Mouse (Mus musculus) R1 (cell line): Measurements from ENCODE around the gene Adcy9.

Source experiments
- DNase-seq: peaks from one replicate; pipeline ENCODE4 v3.0.0-alpha.2; 2018; ENCODE audit warnings: low read depth, low spot score

Adcy9 gene

DNA sequence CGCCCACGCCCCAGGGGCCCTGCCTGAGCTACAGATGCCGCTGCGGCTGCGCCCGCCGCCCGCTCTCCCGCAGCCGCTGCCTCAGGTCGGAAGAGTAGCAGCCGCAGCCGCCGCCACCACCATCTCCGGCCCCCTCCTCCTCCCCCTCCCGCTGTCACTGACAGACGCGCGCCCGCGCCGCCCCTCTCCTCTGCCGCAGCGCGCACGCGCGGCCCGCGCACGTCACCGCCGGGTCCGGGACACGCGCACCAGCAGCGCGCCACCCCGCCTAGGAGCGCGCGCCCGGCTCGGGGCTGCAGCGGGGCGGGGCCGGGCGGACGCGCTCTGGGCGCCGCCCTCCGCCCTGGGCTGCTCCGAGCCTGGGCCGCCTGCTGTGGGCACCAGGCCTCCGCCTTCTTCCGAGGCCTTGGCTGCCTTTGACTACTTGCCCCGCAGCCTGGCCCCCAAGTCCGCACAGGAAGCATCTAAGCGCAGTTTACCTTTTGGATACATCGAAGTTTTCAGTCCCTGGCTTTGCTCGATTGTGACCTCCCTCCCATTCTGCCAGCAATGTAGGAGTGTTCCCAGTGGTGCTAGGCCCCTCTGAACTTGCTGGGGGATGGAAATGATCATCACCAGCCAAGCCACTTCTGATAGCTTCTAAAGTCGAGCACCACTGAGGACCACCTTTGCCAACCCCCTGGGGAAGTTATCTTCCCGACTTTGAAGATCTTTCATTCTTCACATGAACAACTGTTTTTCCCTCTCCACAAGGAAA lies at the start of gene Adcy9:
Gene Adcy9, minus strand, starts transcription at position 201 of the 757 bp plus-strand sequence.
- DNase-seq, result peak; percentile 88

DNA sequence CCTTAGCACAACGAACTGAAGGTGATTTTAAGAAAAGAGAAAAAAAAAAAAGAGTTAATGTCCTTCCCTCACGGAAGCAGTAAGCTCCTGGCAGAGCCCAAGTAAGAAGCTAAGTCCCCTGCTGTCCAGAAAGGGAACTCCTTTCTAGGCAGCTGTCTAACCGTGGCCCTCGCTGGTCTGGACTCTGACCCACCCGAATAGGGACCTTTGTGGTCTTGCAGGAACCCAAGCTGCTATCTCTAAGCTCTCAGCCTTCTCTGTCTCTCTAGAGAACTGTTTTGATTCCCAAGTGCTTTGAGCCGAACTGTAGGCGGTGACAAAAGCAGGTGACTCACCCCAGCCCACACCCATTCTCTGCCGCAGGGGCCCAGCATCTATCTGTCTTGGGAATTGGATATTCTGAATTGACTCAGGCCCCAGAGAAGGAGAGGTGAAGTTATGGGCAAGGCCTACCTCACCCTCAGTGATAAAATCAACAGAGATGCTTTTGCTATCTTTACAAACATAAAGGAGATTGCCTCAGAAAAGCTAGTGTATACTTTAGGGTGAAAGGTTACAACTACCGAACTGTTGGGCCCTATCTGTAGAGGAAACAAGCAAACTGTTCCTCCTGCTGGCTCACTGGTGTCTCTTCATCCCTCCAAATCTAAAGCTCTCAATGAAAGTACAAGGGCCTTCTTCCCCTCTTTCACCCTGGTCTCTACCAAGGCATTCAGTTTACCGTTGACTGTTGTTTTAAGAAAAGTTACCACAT lies 49.5 kb upstream of the Adcy9 start:
- DNase-seq, result peak; percentile 35

DNA sequence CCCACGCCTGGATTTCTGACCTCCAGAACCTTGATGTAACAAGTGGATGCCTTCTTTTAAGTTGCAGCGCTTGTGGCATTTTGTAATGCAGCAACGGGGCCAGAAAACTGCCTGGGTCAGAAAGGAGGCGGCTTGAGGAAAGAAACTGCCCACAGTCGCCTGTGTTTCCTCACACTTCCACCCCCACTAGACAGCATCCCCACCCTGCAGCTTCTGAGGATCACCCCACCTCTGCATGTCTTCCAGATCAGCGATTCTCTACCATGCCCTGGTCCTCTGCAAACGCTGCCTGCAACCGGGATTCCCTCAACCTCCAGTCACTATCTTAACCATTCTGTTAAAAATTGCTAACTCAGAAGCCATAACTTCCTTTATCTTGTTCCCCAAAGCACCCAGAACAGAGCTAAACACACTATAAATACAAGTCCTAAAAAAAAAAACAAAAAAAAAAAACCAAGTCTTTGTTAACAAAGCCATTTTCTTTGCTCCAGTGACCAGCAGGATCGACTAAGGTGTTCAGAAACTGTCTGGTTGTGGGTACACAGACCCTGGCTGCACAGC lies 44.3 kb upstream of the Adcy9 start:
- DNase-seq, result no peak

DNA sequence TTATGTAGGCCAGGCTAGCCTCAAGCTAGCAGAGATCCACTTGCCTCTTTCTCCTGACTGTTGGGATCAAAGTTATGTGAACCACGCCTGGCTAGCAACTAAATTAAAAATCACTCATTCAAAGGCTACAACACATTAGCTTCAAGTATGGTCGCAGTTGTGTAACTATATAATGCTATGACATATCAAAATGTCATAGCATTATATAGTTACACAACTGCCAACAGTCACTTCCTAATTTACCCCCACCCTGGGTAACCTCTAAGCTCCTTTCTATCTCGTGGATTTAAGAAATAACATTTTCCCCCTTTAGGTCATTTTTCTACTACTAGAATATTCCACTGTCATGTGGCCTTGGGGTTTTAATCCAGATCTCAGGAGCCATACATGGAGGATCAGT lies 37.6 kb upstream of the Adcy9 start:
- DNase-seq, result no peak

DNA sequence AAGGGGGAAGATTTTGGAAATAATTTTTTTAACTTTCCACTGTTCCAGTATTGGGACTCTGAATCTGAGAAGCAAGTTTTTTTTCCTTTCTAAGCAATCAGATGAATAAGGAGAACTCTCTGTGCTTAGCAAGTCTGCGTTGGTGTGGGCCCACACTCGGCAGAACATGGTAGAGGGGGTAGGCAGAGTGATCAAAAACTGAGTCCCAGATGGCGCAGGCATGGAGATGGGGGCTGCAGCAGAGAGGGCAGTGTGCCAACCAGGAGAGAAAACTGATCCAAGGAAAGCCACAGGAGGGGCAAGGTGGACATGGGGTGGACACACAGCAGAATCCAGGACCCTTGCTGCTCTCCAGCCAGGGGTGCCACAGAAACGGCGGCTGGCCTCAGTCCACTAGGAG lies 36.1 kb upstream of the Adcy9 start:
- DNase-seq, result no peak

DNA sequence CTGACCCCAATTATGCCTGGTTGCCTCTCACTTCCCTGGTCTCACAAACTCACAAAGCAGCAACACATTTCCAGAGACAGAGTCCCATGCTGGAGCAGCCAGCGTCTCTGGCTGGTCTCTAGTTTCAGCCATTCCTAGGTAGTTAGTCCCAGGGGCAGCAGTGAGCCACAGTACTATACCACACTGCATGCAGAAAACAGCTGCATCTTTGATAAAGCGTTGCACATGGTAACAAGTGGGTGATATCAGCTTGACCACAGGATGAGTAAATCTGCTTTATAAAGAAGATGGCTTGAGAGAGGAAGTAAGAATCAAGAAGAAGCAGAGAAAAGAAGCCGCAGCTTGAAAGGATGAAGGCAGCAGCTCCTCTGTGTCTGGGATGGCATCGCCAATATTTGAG lies 35.4 kb upstream of the Adcy9 start:
- DNase-seq, result no peak

DNA sequence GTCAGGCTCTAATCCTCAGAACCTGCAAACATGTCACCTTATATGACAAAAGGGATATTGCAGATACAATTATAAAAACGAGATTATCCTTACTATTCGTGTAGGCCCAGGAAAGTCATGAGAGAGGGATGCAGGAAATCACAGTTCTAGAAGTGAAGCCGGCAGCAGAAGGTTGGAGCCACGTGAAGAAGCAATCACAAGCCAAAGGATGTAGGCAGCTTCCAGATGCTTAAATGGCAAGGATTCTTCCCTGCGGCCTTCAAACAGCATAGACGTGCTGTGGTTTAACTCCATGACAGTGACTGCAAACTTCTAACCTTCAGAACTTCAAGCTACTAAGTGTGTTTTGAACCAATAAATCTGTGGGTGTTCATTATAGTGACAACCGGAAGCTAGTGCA lies 34.3 kb upstream of the Adcy9 start:
- DNase-seq, result no peak

DNA sequence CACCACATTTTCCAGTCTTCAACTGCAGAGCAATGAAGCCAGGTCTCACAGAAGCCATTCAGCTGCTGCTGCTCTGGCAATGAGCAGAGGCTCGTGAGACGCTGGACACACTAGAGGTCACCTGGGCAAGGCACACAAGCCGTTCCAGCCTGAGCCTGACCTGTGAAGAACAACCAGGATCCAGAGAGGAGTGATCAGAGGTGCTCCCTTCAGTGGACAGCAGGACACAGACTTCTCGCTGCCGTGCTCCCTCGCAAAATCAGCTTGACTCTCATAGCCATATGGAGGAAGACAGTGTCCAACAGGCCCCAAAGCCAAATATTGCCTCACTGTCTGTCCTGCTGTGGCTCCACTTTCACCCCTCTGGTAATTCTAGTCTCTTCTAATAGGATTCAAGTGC lies 29.1 kb upstream of the Adcy9 start:
- no peak for DNase-seq

DNA sequence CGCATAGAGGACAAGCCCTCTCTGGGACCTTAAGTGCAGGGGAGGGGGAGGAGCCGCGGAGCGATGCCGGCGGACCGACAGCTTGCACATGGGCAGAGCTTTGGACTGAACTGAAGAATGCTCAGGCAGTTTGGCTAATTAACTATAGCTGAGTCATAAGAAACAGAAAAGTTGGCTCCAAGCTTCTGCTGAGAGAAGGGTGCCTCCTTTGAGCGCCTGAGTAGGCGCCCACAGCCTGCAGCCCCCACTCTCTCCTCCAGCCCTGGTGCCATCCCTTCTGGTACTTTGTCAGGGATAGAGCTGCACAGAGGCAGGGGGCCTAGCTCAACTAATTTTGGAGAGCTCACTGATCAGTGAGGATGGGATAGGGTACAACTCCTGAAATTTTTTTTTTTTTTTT lies 27.9 kb upstream of the Adcy9 start:
- peak; percentile 27 for DNase-seq

DNA sequence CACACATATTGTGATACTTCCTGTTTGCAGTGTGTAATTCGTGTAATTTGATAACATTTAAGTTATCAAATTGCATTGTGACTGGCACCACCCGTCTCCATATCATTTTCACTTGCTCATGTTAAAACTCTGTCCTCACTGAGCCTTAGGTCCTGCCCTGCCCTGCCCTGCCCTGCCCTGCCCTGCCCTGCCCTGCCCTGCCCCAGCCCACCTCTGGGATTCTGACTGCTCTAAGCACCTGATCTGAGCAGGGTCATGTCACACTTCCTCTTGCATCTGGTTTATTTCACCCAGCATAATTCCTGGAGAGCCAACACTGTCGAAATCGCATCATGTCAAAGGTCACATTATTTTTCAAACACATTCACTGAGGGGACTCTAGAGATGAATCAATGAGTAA lies 26.1 kb upstream of the Adcy9 start:
- DNase-seq, result no peak

DNA sequence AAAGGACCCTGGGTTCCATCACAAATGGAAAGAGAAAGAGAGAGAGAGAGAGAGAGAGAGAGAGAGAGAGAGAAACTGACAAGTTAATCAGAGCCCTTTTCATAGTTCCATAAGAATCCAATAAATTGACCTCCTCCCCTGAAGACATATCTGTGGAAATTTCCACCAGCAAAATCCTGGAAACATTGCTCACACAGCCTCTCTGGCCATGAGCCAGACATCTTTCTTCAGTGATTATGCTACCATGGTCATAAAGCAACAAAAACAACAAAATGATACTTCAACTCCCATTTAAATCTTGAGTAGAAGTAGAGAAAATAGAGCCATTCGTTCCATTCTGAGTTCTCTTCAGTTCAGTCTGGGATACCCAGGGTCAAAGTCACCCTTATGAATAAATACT lies 24.1 kb upstream of the Adcy9 start:
- DNase-seq, result no peak

DNA sequence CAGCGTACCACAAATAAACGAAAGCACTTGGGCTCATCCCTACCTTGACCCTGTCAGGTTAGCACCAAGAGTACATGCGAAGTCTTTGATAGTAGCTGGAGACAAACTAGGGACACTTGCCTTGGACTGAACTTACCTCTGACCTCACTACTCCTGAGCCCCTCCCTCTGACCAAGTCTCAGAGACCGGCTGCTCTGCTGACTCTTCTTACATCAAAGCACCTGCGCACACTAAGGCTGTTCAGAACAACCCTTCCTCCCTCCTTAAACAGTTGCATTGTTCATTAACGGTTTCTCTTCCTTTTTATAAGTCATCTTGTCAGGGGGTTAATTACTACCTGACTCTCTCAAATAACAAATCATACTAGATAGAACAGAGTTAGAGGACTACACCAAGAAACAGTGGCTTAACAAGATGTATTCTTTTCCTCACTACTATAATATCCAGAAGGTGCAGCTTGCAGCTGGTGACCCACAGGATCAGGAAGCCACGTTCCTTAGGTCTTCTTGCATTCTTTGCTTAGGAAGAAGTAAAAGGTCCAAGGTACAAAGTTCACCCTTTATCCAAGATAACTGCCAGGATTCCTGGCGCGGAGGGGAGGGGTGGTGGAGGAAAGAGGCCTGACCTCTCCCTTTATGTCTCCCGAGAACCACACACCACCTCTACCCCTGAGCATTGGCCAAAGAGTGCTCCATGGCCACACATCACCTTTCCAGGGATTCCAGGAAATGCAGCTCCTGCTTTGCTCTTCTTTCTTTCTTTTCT lies 19.2 kb upstream of the Adcy9 start:
- no peak for DNase-seq

DNA sequence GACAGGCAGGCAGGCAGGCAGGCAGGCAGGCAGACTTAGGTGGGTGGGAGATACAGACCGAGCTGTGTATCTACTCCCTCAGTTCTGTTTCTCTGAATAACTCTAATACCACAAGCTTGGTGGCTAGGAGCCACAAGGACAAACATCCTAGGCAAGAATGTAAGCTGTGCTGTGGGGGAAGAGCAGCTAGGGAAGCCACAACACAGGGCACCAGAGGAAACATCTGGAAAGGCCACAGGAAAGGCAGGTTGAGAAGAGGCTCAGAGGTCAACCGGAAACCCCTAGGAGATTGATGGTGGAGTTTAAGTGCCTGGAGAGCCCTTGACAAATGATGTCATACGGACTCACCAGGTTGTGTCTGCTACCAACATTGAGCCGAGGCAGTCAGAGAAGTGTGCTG lies 16.4 kb upstream of the Adcy9 start:
- DNase-seq, result no peak

DNA sequence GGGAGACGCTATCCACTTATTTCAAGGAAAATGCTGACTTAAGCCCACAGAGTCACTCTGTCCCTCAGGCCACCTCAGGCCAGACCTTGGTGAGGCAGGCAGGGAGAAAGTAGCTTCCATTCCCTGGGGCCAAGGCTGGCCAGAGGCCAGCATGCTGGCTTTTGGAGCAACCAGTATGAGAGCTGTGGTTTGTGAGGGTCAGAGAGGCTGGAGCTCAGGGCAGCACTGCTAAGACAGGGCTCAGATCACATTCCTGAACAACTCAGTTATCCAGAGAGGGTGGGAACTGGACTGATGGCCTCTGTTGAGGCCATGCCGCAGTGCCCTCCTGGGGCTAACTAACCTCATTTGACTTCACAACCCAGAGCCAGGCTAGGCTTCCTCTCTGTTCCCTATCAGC lies 15.1 kb upstream of the Adcy9 start:
- DNase-seq, result no peak

DNA sequence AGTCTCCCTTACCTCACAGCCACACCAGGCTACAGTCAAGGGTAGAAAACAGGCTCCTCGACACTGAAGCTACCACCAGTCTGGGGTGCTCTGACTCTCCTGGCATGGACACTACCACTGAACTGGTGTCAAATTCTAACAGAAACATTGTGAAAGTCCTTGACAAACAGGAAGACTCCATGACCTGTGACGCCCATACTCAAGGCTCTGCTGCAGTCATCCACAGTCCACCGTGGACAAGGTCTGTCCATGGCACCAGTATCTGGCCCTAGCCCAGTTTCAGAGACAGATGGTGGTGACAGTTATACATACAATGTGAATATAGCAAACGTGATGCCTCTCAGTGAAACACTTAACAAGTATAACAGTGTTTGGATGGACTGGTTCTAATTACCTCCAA lies 11.5 kb upstream of the Adcy9 start:
- DNase-seq, result no peak

DNA sequence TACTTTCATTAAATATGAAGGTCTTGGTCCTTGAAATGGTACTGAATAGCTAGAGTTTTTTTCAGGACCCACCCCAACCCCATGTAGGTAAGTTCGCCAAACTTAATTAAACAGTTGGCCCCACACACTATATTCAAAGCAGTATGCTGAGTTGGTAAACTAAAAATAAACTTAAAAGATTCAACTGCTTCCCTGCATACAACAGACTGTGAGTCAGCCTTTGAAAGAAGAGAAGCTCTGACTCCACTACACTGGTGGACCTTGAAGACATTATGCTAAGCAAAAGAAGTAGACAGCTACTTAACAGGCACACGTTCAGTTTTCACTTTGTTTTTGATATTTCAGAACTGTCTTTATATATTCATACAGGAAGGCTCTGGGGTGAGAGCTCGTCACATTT lies 10.7 kb upstream of the Adcy9 start:
- DNase-seq, result no peak

DNA sequence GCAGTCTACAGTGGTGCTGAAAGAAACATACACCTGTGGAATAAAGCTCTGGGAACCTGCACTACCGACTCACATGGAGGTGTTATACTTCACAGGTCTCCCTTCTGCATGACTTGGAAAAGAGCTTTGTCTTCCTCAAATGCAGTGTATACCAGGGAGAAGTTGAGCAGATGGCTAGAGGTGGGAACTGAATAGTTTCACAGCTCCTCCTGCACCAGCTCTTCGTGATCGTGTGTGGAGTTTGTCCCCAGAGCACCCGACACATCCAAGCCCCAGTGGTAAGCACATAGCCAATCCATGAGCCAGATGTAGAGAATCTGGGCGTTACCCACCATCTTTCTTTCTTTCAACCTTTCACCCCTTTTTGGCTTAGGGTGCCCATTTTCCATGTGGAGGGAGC lies 9.9 kb upstream of the Adcy9 start:
- no peak for DNase-seq

DNA sequence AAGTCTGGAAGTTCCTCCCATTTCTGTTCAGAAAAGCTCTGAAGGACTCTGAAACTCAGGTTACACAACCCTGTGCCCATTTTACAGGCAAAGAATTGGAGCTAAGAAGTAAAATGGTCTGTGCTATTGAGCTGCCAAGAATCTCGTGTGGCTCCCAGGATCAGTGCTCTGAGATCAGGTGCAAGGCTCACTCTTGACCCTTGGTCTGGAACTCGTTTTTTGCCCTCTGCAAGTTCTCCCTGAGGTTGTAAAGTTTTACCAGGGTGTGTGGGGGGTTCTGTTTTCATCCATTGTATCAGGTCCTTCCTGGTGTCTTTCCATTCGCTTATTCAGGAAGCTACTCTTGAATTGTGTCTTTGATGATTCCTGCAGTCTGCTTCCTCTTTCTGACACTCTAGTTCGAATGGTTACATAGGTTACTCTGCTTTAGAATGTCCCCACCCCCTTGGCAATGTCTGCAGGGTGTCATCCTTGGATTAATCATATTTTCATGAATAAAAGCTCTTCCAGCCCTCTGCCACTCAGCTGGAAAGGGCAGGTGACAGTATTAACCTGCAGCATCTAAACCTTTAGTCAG lies 5.4 kb upstream of the Adcy9 start:
- no peak for DNase-seq

DNA sequence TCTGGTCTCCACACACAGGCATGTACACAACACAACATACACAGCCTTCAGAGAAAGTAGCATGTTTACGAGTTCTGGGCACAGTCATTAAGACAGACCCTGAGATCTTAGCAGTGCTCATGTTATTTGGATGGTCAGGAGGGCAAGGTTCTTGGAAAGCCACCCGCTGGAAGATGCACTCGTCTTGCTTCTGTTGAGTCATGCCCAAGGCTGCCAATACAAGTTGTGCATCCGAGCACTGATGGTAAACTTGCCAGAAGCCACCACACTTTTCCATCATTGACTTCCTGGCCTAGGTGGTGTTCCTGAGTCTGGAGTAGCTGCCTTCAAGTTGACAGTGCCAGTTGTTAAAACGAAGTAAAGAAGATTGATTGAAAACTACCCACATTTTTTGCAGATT lies 3.3 kb upstream of the Adcy9 start:
- no peak for DNase-seq

DNA sequence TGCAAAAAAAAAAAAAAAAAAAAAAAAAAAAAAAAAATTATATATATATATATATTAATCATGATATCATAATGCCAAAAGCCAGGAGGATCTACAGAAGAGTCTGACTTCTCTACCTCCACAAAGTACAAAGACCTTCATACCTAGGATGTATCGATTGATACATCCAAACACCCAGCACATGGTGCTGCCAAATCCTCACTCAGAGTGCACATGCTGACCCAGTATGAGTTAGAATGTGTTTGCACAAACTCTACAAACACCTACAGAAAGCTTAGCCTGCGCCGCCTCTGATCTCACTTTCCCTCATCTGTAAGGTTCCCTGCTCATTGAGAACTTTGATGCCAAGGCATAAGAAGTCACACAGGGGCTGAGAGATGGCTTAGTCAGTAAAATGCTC lies 2.7 kb upstream of the Adcy9 start:
- no peak for DNase-seq

DNA sequence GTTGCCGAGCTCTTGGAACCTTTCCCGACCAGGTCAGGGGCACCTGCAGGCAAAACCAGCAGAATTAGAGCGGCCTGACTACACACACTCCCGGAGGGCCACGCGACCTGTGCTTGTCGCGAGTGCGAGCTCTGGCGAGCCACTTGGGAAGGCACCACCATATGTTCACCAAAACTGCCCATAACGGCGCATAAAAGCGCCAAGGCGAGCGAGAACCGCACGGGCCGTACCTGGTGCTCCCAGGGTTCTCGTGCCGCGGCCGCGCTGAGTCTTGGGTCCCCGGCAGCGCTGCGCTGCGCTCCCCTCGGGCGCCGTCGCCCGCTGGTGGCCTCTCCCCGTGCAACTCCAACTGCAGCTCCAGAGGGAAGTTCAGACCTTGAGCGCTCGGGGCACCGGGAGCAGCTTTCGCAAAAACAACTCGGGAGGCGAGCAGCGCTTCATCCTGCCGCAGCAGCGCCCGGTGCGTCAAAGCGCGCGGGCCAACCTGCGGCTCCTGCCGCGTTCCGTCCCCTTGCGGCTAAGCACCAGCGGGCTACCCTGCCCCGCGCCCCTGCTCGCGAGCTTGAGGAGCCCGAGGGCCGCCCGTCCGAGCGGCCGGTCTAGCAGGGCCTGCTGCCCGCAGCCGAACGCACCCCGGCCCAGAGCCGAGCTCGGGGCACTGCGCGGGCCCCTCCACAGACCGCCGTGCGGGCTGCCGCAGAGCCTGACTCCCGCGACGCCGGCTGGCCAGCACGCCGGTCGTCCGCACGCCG lies 576 bp downstream of the Adcy9 start:
- peak; percentile 72 for DNase-seq
